In genomic region chr9:34416153-34416552, GRCm38 (mm10) we compare ENCODE assay signal across 23 mouse cellular contexts.
DNase-seq lines count a peak whose midpoint lies in the region; ATAC-seq and TF ChIP-seq lines count a peak whose summit lies in the region.
"Had no signal": no experiment of that assay in that cellular context is flagged by ENCODE, and none has a peak within 500 bp of the region (broad histone marks: within the 10 kb centered on the region; RNA-seq: fewer than 3 reads in every experiment).

No protein-coding gene starts in this region.

- TF ChIP-seq CTCF in heart, adult 2 months (IDR thresholded peaks at IDR 0.05), result no peak

- no peak for TF ChIP-seq EP300 in heart, adult 2 months (IDR thresholded peaks at IDR 0.05; ENCODE audit: insufficient read depth, low read depth, low read length)

- no peaks in the 10 kb centered on the region; the same call in 1 of the 2 replicates for H3K4me1 ChIP-seq in embryonic facial prominence, embryonic 14.5 days (ENCODE audit: control insufficient read depth, insufficient read depth, low read length)
- no peaks in the 10 kb centered on the region for H3K4me1 ChIP-seq in embryonic facial prominence, embryonic 10.5 days
- H3K4me1 ChIP-seq in heart, adult 2 months (ENCODE audit: control insufficient read depth, insufficient read depth, low read length), result peaks cover 1% of the 10 kb centered on the region; the same call in 1 of the 2 replicates
- H3K4me1 ChIP-seq in forebrain, embryonic 15.5 days, result peaks cover 27% of the 10 kb centered on the region

- WGBS in embryonic facial prominence, embryonic 14.5 days, result 62% methylated on average over 8 of the region's 8 CpGs
- WGBS in embryonic facial prominence, embryonic 10.5 days, result 83% methylated on average over 8 of the region's 8 CpGs
- WGBS in heart, adult 2 months, result 83% methylated on average over 8 of the region's 8 CpGs
- WGBS in forebrain, embryonic 15.5 days, result 76% methylated on average over 8 of the region's 8 CpGs

- intact Hi-C loops in heart, adult 2 months (cut with DNase I), result no loop called here

- no peaks in the 10 kb centered on the region for H3K27me3 ChIP-seq in embryonic facial prominence, embryonic 14.5 days (replicated peaks; ENCODE audit: control insufficient read depth, insufficient read depth, low read length)
- H3K27me3 ChIP-seq in embryonic facial prominence, embryonic 10.5 days (replicated peaks; ENCODE audit: low read depth, poor library complexity, severe bottlenecking), result no peaks in the 10 kb centered on the region
- H3K27me3 ChIP-seq in heart, adult 2 months (ENCODE audit: control insufficient read depth, insufficient read depth, low read length), result no peaks in the 10 kb centered on the region
- no peaks in the 10 kb centered on the region for H3K27me3 ChIP-seq in forebrain, embryonic 15.5 days
- H3K27me3 ChIP-seq: embryonic facial prominence, embryonic 13.5 days; forebrain, embryonic 13.5 days had no signal

- H3K36me3 ChIP-seq in embryonic facial prominence, embryonic 14.5 days (ENCODE audit: control insufficient read depth, insufficient read depth, low read length), result no peaks in the 10 kb centered on the region
- H3K36me3 ChIP-seq in embryonic facial prominence, embryonic 10.5 days (replicated peaks), result no peaks in the 10 kb centered on the region
- no peaks in the 10 kb centered on the region; the same call in 1 of the 2 replicates for H3K36me3 ChIP-seq in heart, adult 2 months (ENCODE audit: control insufficient read depth, insufficient read depth, low read length)
- no peaks in the 10 kb centered on the region for H3K36me3 ChIP-seq in forebrain, embryonic 15.5 days
- H3K36me3 ChIP-seq: embryonic facial prominence, embryonic 13.5 days; G1E had no signal

- H3K4me2 ChIP-seq in embryonic facial prominence, embryonic 14.5 days (ENCODE audit: low read depth, low read length), result no peak overlapping the region
- no peak overlapping the region for H3K4me2 ChIP-seq in forebrain, embryonic 15.5 days (replicated peaks)
- H3K4me2 ChIP-seq: embryonic facial prominence, embryonic 13.5 days; forebrain, embryonic 13.5 days had no signal

- no peak for TF ChIP-seq POLR2A in heart, adult 2 months (IDR thresholded peaks at IDR 0.05; ENCODE audit: insufficient read depth, low read depth, low read length)

- H3K79me2 ChIP-seq in heart, adult 2 months (replicated peaks; ENCODE audit: control insufficient read depth, insufficient read depth, low read length), result no peaks in the 10 kb centered on the region

- DNase-seq in embryonic facial prominence, embryonic 14.5 days (ENCODE audit: low spot score), result peak; percentile 25
- DNase-seq in embryonic facial prominence, embryonic 10.5 days (ENCODE audit: low spot score), result no peak
- peak; percentile 68 for DNase-seq in heart, adult 11 months
- no peak for DNase-seq in heart, adult 2 months
- DNase-seq in testis, postnatal 10 days (ENCODE audit: low spot score), result peak; percentile 28
- no peak for DNase-seq in testis, postnatal 14 days (ENCODE audit: low spot score)
- DNase-seq: adrenal gland, adult 8-10 months; adrenal gland, postnatal 14 days; adrenal gland, postnatal 36 days; B cell, adult 2 months; cerebellum, adult 11-12 months; cerebellum, adult 2 months; cerebellum, adult 9-10 months; cerebellum, postnatal 10 days; cerebellum, postnatal 25 days had no signal

- no peaks in the 10 kb centered on the region for H3K9me3 ChIP-seq in embryonic facial prominence, embryonic 14.5 days (ENCODE audit: control insufficient read depth, low read length)
- no peaks in the 10 kb centered on the region for H3K9me3 ChIP-seq in embryonic facial prominence, embryonic 10.5 days
- H3K9me3 ChIP-seq in forebrain, embryonic 15.5 days, result no peaks in the 10 kb centered on the region
- H3K9me3 ChIP-seq: embryonic facial prominence, embryonic 13.5 days; forebrain, embryonic 13.5 days had no signal

- H3K9ac ChIP-seq in embryonic facial prominence, embryonic 14.5 days (ENCODE audit: low read depth, low read length), result no peak overlapping the region
- H3K9ac ChIP-seq in heart, adult 2 months (ENCODE audit: low read depth, low read length), result no peak overlapping the region
- no peak overlapping the region for H3K9ac ChIP-seq in forebrain, embryonic 15.5 days (replicated peaks)
- H3K9ac ChIP-seq: embryonic facial prominence, embryonic 13.5 days; forebrain, embryonic 13.5 days had no signal

- H3K27ac ChIP-seq in embryonic facial prominence, embryonic 14.5 days (replicated peaks; ENCODE audit: low read depth, low read length), result no peak overlapping the region
- H3K27ac ChIP-seq in embryonic facial prominence, embryonic 10.5 days (replicated peaks), result no peak overlapping the region
- no peak overlapping the region for H3K27ac ChIP-seq in heart, adult 2 months
- no peak overlapping the region for H3K27ac ChIP-seq in forebrain, embryonic 15.5 days (replicated peaks)
- H3K27ac ChIP-seq: embryonic facial prominence, embryonic 13.5 days; forebrain, embryonic 13.5 days had no signal

- no peak for ATAC-seq in embryonic facial prominence, embryonic 14.5 days (ENCODE audit: low read depth)
- no peak for ATAC-seq in forebrain, embryonic 15.5 days (replicated peaks)
- ATAC-seq: activated CD4-positive, CD25-positive, alpha-beta regulatory T cell, adult 4 months; CD4-positive, CD25-positive, alpha-beta regulatory T cell, adult 4 months; forebrain, embryonic 13.5 days; forebrain, embryonic 16.5 days; Patski had no signal

- no peak overlapping the region for H3K4me3 ChIP-seq in embryonic facial prominence, embryonic 14.5 days (ENCODE audit: low read depth, low read length)
- H3K4me3 ChIP-seq in embryonic facial prominence, embryonic 10.5 days, result no peak overlapping the region
- no peak overlapping the region for H3K4me3 ChIP-seq in heart, adult 2 months
- no peak overlapping the region for H3K4me3 ChIP-seq in forebrain, embryonic 15.5 days
- H3K4me3 ChIP-seq: embryonic facial prominence, embryonic 13.5 days; forebrain, embryonic 13.5 days had no signal

Comparison
In these comparisons a context has a peak if more than half of its experiments do, and no peak if none do; other contexts are left out.
1. DNase-seq: peak in embryonic facial prominence, embryonic 14.5 days (single experiment), heart, adult 11 months (single experiment) and testis, postnatal 10 days (single experiment); none in embryonic facial prominence, embryonic 10.5 days (single experiment), heart, adult 2 months (0 of 2) and testis, postnatal 14 days (single experiment).